Mouse (Mus musculus): ENCODE results near the gene Tigd3.

GRCm38 (mm10) chr19:5868096-5868495 lies 25.9 kb downstream of the Tigd3 start:
- TF ChIP-seq CTCF (IDR thresholded peaks at IDR 0.05; ENCODE audit: low read depth) (no peak), EP300 (IDR thresholded peaks at IDR 0.05; ENCODE audit: low read depth) (no peak)
